Mouse (Mus musculus) mesoderm, embryonic 11.5 days (tissue): ENCODE data around the gene Asb5.
"Not testable (repeated sequence)": the region's sequence is repeated elsewhere in the genome, so short reads cannot be mapped to it uniquely, and the experiment has no call there.

ENCODE experiments used
- DNase-seq: peaks from one replicate; pipeline ENCODE4 v3.0.0-alpha.2; 2012; ENCODE audit warnings: low read depth, low spot score

The Asb5 gene

GRCm38 (mm10) chr8:54537285-54537684 lies 7.9 kb downstream of the Asb5 start:
- no peak for DNase-seq

GRCm38 (mm10) chr8:54541331-54541730 lies 12.0 kb downstream of the Asb5 start:
- no peak for DNase-seq

- DNase-seq, result no peak
These were observed 19.0 kb downstream of the Asb5 start for GRCm38 (mm10) chr8:54548383-54548782.

- DNase-seq, result no peak
These were observed 20.7 kb downstream of the Asb5 start for GRCm38 (mm10) chr8:54550026-54550574.

- DNase-seq, result no peak
These were observed 25.5 kb downstream of the Asb5 start for GRCm38 (mm10) chr8:54554921-54555320.

- no peak for DNase-seq
These were observed 32.8 kb downstream of the Asb5 start for GRCm38 (mm10) chr8:54562137-54562536.

- no peak for DNase-seq
These were observed 35.8 kb downstream of the Asb5 start for GRCm38 (mm10) chr8:54565181-54565580.

- DNase-seq, result no peak
These were observed 36.4 kb downstream of the Asb5 start for GRCm38 (mm10) chr8:54565603-54566260.

- no peak for DNase-seq
These were observed 37.8 kb downstream of the Asb5 start for GRCm38 (mm10) chr8:54567168-54567567.

GRCm38 (mm10) chr8:54570618-54571609 lies 41.5 kb downstream of the Asb5 start:
- no peak for DNase-seq

- no peak for DNase-seq
These were observed 52.1 kb downstream of the Asb5 start for GRCm38 (mm10) chr8:54581436-54581835.

GRCm38 (mm10) chr8:54582886-54583285 lies 53.5 kb downstream of the Asb5 start:
- no peak for DNase-seq

- DNase-seq, result no peak
These were observed 65.3 kb downstream of the Asb5 start for GRCm38 (mm10) chr8:54594634-54595033.

- no peak for DNase-seq
These were observed 66.7 kb downstream of the Asb5 start for GRCm38 (mm10) chr8:54596051-54596450.

- DNase-seq, result no peak
These were observed 67.6 kb downstream of the Asb5 start for GRCm38 (mm10) chr8:54596940-54597339.

GRCm38 (mm10) chr8:54597386-54597785 lies 68.0 kb downstream of the Asb5 start:
- DNase-seq, result no peak

- DNase-seq, result peak; percentile 75
These were observed 71.4 kb downstream of the Asb5 start, which contains the start of gene Spata4 for GRCm38 (mm10) chr8:54600671-54601251. Spata4 (plus strand) TSS chr8:54600781.

- no peak for DNase-seq
These were observed 74.1 kb downstream of the Asb5 start for GRCm38 (mm10) chr8:54603440-54603839.

GRCm38 (mm10) chr8:54609336-54609735 lies 80.0 kb downstream of the Asb5 start:
- no peak for DNase-seq

GRCm38 (mm10) chr8:54610238-54610637 lies 80.9 kb downstream of the Asb5 start:
- DNase-seq, result no peak

GRCm38 (mm10) chr8:54616710-54617109 lies 87.3 kb downstream of the Asb5 start:
- DNase-seq, result not testable (repeated sequence)
